Mouse (Mus musculus) central nervous system, embryonic 18 days (tissue): ENCODE data around the gene Snapin. TPM values are rescaled to one million over a fixed set of nuclear protein-coding genes. Genes with fewer than 3 reads are reported as not detected.

ENCODE experiments used
- polyA plus RNA-seq: library from polyadenylated mRNA; depleted of rRNA; stranded (reverse); fragments of >200 nt; gene quantifications from 2 replicates; pipeline ENCODE4 v1.2.3, GENCODE M21; 2012; rRNA removed

The Snapin gene
- polyA plus RNA-seq, result 46.0 and 48.7 TPM in 2 replicates

GRCm38 (mm10) chr3:90490696-90491256 is at the start of gene Snapin:
Snapin (minus strand) TSS chr3:90491033.

GRCm38 (mm10) chr3:90537141-90537904 is 46.5 kb upstream of the Snapin start, which contains the start of gene S100a16:
S100a16 (plus strand) TSS chr3:90537254.

GRCm38 (mm10) chr3:90526580-90526979 is 35.7 kb upstream of the Snapin start, which contains the start of gene S100a14:
S100a14 (plus strand) TSS chr3:90526856.

GRCm38 (mm10) chr3:90513796-90514590 is 23.2 kb upstream of the Snapin start, which contains the start of the genes S100a1 and S100a13:
S100a1 (minus strand) TSS chr3:90514392.
S100a13 (plus strand) TSS chr3:90514435.

GRCm38 (mm10) chr3:90508950-90509746 is 18.3 kb upstream of the Snapin start, which contains the start of gene Chtop:
Chtop (minus strand) TSS chr3:90509498.

GRCm38 (mm10) chr3:90475831-90476611 is 14.8 kb downstream of the Snapin start, which contains the start of gene Ilf2:
Ilf2 (plus strand) TSS chr3:90476126.

GRCm38 (mm10) chr3:90465686-90466310 is 25.0 kb downstream of the Snapin start, which contains the start of gene Npr1:
Npr1 (minus strand) TSS chr3:90465866.

Other genes with a start within 250 kb of the Snapin start
- 0.98 and 1.0 TPM in 2 replicates for gene Creb3l4, start 247.5 kb downstream of the Snapin start, polyA plus RNA-seq
- 23.9 and 24.3 TPM in 2 replicates for gene Slc39a1, start 242.9 kb downstream of the Snapin start, polyA plus RNA-seq
- gene Crtc2, start 236.9 kb downstream of the Snapin start, polyA plus RNA-seq, result 42.5 and 55.8 TPM in 2 replicates
- gene Dennd4b, start 225.8 kb downstream of the Snapin start, polyA plus RNA-seq, result 25.3 and 25.9 TPM in 2 replicates
- gene Gatad2b, start 197.9 kb downstream of the Snapin start, polyA plus RNA-seq, result 24.3 and 31.8 TPM in 2 replicates
- 52.9 and 54.6 TPM in 2 replicates for gene Slc27a3, start 101.1 kb downstream of the Snapin start, polyA plus RNA-seq
- gene Ints3, start 57.4 kb downstream of the Snapin start, polyA plus RNA-seq, result 53.9 and 55.9 TPM in 2 replicates
- 5.7 and 6.3 TPM in 2 replicates for gene Npr1, start 25.2 kb downstream of the Snapin start, polyA plus RNA-seq
- gene Ilf2, start 14.9 kb downstream of the Snapin start, polyA plus RNA-seq, result 168 and 169 TPM in 2 replicates
- 200 and 201 TPM in 2 replicates for gene Chtop, start 18.5 kb upstream of the Snapin start, polyA plus RNA-seq
- 36.3 and 42.0 TPM in 2 replicates for gene S100a1, start 23.4 kb upstream of the Snapin start, polyA plus RNA-seq
- gene S100a13, start 23.4 kb upstream of the Snapin start, polyA plus RNA-seq, result 12.6 and 13.2 TPM in 2 replicates
- 0.16 and 6.2 TPM in 2 replicates for gene S100a14, start 35.8 kb upstream of the Snapin start, polyA plus RNA-seq
- gene S100a16, start 46.2 kb upstream of the Snapin start, polyA plus RNA-seq, result 31.4 and 33.1 TPM in 2 replicates
- gene S100a3, start 69.5 kb upstream of the Snapin start, polyA plus RNA-seq, result 0.41 and 0.56 TPM in 2 replicates
- gene S100a2, start 99.2 kb upstream of the Snapin start, polyA plus RNA-seq, result not detected in 2 replicates
- not detected in 2 replicates for gene Gm42674, start 110.9 kb upstream of the Snapin start, polyA plus RNA-seq
- gene S100a4, start 112.7 kb upstream of the Snapin start, polyA plus RNA-seq, result 6.6 and 8.4 TPM in 2 replicates
- gene S100a5, start 117.5 kb upstream of the Snapin start, polyA plus RNA-seq, result not detected in 2 replicates
- gene S100a6, start 121.8 kb upstream of the Snapin start, polyA plus RNA-seq, result 28.5 and 123 TPM in 2 replicates
- 0.27 and 0.60 TPM in 2 replicates for gene S100a7a, start 163.0 kb upstream of the Snapin start, polyA plus RNA-seq
- gene S100a8, start 177.9 kb upstream of the Snapin start, polyA plus RNA-seq, result 1.2 and 7.6 TPM in 2 replicates
- 3.2 and 15.0 TPM in 2 replicates for gene S100a9, start 204.7 kb upstream of the Snapin start, polyA plus RNA-seq
- not detected in 2 replicates for gene Pglyrp4, start 235.9 kb upstream of the Snapin start, polyA plus RNA-seq